Mouse (Mus musculus): ENCODE measurements around the gene Lmo4. TPM values are rescaled to one million over a fixed set of nuclear protein-coding genes. Genes with fewer than 3 reads are reported as not detected.

The Lmo4 gene
- total RNA-seq, 2 experiments from 2014 or later, result 278 to 308 TPM

DNA sequence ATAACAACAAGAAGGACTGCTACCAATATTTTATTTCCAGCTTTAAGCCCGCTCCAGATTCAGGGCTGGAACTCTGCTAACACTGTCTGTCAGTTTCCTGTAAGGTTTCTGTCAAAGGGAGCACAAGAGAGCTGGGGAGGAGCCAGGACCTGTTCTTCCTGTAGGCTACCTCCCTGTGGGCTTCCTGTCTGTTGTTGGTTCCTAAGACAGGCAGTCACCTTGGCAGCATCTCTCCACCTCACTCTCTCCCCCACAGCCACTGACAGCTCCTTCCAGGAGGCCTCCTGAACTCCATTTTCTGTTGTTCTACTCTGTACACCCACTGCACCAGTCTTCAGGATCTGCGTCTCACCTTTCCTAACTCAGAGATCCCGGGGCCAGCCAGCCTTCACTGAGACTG lies 49.3 kb downstream of the Lmo4 start:
- DNase-seq (ENCODE audit: low spot score in 2 of 2), result no peak

- no peak for DNase-seq (ENCODE audit: low spot score in 2 of 2)
Observed at GRCm38 (mm10) chr3:144153395-144153794, 51.6 kb downstream of the Lmo4 start.

DNA sequence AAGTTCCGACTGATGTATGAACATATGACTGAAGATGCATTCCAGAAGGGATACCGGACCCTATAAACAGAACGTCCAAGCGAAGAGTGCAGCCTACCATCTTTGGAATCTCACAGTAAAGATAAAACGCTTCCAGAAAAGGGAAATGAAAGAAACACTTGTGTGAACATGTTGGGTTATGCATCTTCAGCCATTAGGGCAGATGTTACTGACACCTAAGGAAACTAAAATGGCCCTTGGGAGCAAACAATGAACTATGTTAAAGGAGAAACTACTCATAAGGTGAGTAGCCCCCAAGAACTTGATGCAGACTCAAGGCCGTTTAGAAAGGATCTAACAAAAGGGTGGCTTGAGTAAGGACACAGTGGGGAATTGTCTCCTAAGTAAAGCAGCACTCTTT lies 54.0 kb downstream of the Lmo4 start:
- no peak for DNase-seq (ENCODE audit: low spot score in 2 of 2)

GRCm38 (mm10) chr3:144148234-144148633 lies 56.8 kb downstream of the Lmo4 start:
- no peak for DNase-seq (ENCODE audit: low spot score in 2 of 2)

GRCm38 (mm10) chr3:144147244-144147643 lies 57.8 kb downstream of the Lmo4 start:
- DNase-seq (ENCODE audit: low spot score in 2 of 2), result no peak

DNA sequence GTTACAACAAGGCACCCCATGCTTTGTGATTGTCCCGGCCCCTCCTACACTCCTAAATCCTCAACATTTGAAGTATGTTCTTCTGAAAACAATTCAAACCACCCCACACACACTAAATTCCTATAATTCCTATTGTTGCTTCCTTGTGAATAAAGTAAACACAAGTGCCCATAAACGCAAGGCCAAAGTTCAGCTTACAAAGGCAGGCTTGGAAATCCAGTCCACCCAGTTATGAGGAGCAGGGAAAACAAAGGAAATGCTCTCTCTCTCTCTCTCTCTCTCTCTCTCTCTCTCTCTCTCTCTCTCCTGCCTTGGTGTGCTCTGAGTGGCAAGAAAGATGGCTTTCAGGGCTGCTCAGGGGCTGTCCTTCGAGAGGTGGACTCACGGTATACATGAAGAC lies 61.0 kb downstream of the Lmo4 start:
- no peak for DNase-seq (ENCODE audit: low spot score in 2 of 2)

GRCm38 (mm10) chr3:144142939-144143338 lies 62.1 kb downstream of the Lmo4 start:
- no peak for DNase-seq (ENCODE audit: low spot score in 2 of 2)

- peak; percentile 36 to 42 for DNase-seq (ENCODE audit: low spot score in 2 of 2)
Observed at GRCm38 (mm10) chr3:144141786-144142185, 63.2 kb downstream of the Lmo4 start.

- DNase-seq (ENCODE audit: low spot score in 2 of 2), result no peak
Observed at GRCm38 (mm10) chr3:144140816-144141215, 64.2 kb downstream of the Lmo4 start.

DNA sequence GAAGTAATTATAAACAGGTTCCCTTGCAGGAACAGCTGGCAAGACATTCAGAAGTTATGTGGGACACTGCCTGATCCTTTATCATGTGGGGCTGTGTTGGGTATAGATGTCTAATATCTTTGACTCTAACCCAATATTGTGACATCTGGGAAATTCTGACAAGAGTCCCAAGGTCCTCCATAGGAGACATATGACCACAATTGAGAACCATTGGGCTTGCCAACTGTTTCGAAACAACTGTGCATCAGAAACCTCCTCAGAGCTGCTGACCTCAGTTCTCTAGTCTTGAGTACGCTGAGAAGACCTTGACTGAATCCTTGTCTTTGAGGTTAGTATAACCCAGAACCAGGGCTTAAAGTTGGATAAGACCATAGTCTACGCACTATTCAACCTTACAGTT lies 66.4 kb downstream of the Lmo4 start:
- DNase-seq (ENCODE audit: low spot score in 2 of 2), result no peak
